Comparison of ENCODE assay signal across 10 mouse cellular contexts in the genomic region with DNA sequence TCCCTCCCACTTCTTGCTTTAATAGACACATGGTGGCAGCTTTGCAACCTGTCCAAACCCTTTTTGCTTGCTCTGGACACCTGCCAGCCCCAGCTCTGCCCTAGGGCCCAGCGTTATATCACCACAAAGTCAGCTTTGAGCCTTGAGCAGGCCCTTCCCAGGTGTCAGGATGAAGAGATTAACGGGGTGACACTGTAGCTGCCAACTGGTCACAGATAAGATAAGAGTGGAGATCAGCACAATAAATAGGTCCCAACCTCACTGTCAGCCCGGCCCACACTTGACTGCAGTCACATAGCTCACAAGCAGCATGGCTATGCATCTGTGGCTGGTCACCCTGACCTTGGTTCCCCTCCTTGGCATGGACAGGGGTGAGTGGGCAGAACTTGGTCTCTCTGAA. TPM values are rescaled to one million over a fixed set of nuclear protein-coding genes. Genes with fewer than 3 reads are reported as not detected.
DNase-seq lines count a peak whose midpoint lies in the region; ATAC-seq and TF ChIP-seq lines count a peak whose summit lies in the region.
"Had no signal": no experiment of that assay in that cellular context is flagged by ENCODE, and none has a peak within 500 bp of the region (broad histone marks: within the 10 kb centered on the region; RNA-seq: fewer than 3 reads in every experiment).

A gene (plus strand): TSS at position 268 of the 400 bp plus-strand sequence.

- TF ChIP-seq CTCF in liver, postnatal 0 days (IDR thresholded peaks at IDR 0.05; ENCODE audit: low read depth) = 0 out of 2 replicates have a peak, but pooled peaks have one; percentile 4

- H3K4me2 ChIP-seq in intestine, embryonic 15.5 days (replicated peaks) = no peak within 1 kb of the TSS
- no peak within 1 kb of the TSS for H3K4me2 ChIP-seq in liver, postnatal 0 days (ENCODE audit: low read depth, low read length)

- H3K4me1 ChIP-seq in intestine, embryonic 15.5 days (replicated peaks) = no peaks in the 10 kb centered on the region; the same call in 1 of the 2 replicates
- no peaks in the 10 kb centered on the region for H3K4me1 ChIP-seq in liver, postnatal 0 days (ENCODE audit: insufficient read depth)

- H3K4me3 ChIP-seq in intestine, embryonic 15.5 days (replicated peaks) = no peak within 1 kb of the TSS
- H3K4me3 ChIP-seq in liver, postnatal 0 days (ENCODE audit: low read depth, low read length) = no peak within 1 kb of the TSS

- no peak within 1 kb of the TSS for H3K27ac ChIP-seq in intestine, embryonic 15.5 days
- H3K27ac ChIP-seq in liver, postnatal 0 days (ENCODE audit: low read depth) = no peak within 1 kb of the TSS

- no peaks in the 10 kb centered on the region for H3K9me3 ChIP-seq in intestine, embryonic 15.5 days
- no peaks in the 10 kb centered on the region for H3K9me3 ChIP-seq in liver, postnatal 0 days (ENCODE audit: low read length)

- no peaks in the 10 kb centered on the region for H3K36me3 ChIP-seq in intestine, embryonic 15.5 days
- H3K36me3 ChIP-seq in liver, postnatal 0 days (replicated peaks; ENCODE audit: insufficient read depth, low read length) = no peaks in the 10 kb centered on the region

- H3K27me3 ChIP-seq in intestine, embryonic 15.5 days (replicated peaks) = no peaks in the 10 kb centered on the region
- no peaks in the 10 kb centered on the region for H3K27me3 ChIP-seq in liver, postnatal 0 days (ENCODE audit: insufficient read depth, low read length)

- peak; percentile 31 to 44 for DNase-seq in cerebellum, postnatal 14 days
- DNase-seq in cerebellum, adult 18-20 months = no peak
- peak; percentile 46 for DNase-seq in adrenal gland, adult 8-10 months
- DNase-seq in liver, postnatal 0 days = peak; percentile 52
- DNase-seq in frontal cortex, postnatal 14 days (ENCODE audit: low spot score in 2 of 2) = no peak
- DNase-seq in thymus, postnatal 0 days (ENCODE audit: low spot score) = no peak
- no peak for DNase-seq in urinary bladder, postnatal 10 days (ENCODE audit: low spot score)
- DNase-seq: layer of hippocampus, adult 9-11 months had no signal

- peak; percentile 78 for ATAC-seq in intestine, embryonic 15.5 days
- ATAC-seq in liver, postnatal 0 days = peak; percentile 62

- H3K9ac ChIP-seq in intestine, embryonic 15.5 days = no peak within 1 kb of the TSS
- no peak within 1 kb of the TSS for H3K9ac ChIP-seq in liver, postnatal 0 days (replicated peaks)

- 42% methylated on average over 3 of the region's 3 CpGs for WGBS in intestine, embryonic 15.5 days
- 25% methylated on average over 3 of the region's 3 CpGs for WGBS in liver, postnatal 0 days (ENCODE audit: insufficient replicate concordance)

- TF ChIP-seq EP300 in liver, postnatal 0 days (IDR thresholded peaks at IDR 0.05; ENCODE audit: low read depth) = peak; percentile 29; the same call in 1 of the 2 replicates

RNA-seq across cellular contexts. Expression of the gene that starts here (rescaled TPM):
- 100 to 1,000 TPM in 2 of 4 experiments, not detected in 2; 117 to 151 TPM for total RNA-seq in adrenal gland, adult 8-10 months (2022)
- polyA plus RNA-seq in intestine, embryonic 15.5 days (2015; fragmentation: Nextera tagmentation; extraction: Ambion mirVana) = 309 and 393 TPM in 2 replicates
- polyA plus RNA-seq in liver, postnatal 0 days (2015; fragmentation: Nextera tagmentation; extraction: Ambion mirVana) = 0.65 and 1.2 TPM in 2 replicates
- 2.4 and 2.6 TPM in 2 replicates for polyA plus RNA-seq in thymus, postnatal 0 days (2015; fragmentation: Nextera tagmentation; extraction: Ambion mirVana)
- total RNA-seq: gastrocnemius, adult 18-20 months had no signal

Comparison
In these comparisons a context has a peak if more than half of its experiments do, and no peak if none do; other contexts are left out.
1. RNA of the gene that starts here (polyA plus RNA-seq): 309 to 393 TPM in intestine, embryonic 15.5 days; 2.4 to 2.6 TPM in thymus, postnatal 0 days and 0.65 to 1.2 TPM in liver, postnatal 0 days; every median in the first group is over 10 times any median in the second.
2. DNase-seq: peak in cerebellum, postnatal 14 days (2 of 2), adrenal gland, adult 8-10 months (single experiment) and liver, postnatal 0 days (single experiment); none in cerebellum, adult 18-20 months (0 of 2), frontal cortex, postnatal 14 days (0 of 2), thymus, postnatal 0 days (single experiment) and urinary bladder, postnatal 10 days (single experiment).